Mouse (Mus musculus): ENCODE results near the gene Gm34302. TPM values are rescaled to one million over a fixed set of nuclear protein-coding genes. Genes with fewer than 3 reads are reported as not detected.
"Not testable (repeated sequence)": the region's sequence is repeated elsewhere in the genome, so short reads cannot be mapped to it uniquely, and the experiment has no call there.

Gene Gm34302
- polyA plus RNA-seq (2015; fragmentation: Nextera tagmentation; extraction: Ambion mirVana), result not detected in 2 replicates

- Histone ChIP-seq H3K4me3 (no peak within 1 kb of the TSS), H3K9ac (no peak within 1 kb of the TSS), H3K4me1 (replicated peaks) (no peaks in the 10 kb centered on the region), H3K27me3 (no peaks in the 10 kb centered on the region), H3K9me3 (no peaks in the 10 kb centered on the region), H3K27ac (replicated peaks) (no peak within 1 kb of the TSS), H3K36me3 (no peaks in the 10 kb centered on the region), H3K4me2 (no peak within 1 kb of the TSS)
- WGBS, result 62% methylated on average over 1 of the region's 1 CpGs
- ATAC-seq (ENCODE audit: low read depth), result no peak
Measured at GRCm38 (mm10) chr3:63483726-63484125, at the start of gene Gm34302. Gene Gm34302, minus strand, starts transcription at chr3:63483879.

GRCm38 (mm10) chr3:63531847-63532246 lies 48.2 kb upstream of the Gm34302 start:
- WGBS, result 66% methylated on average over 1 of the region's 1 CpGs
- no peaks in the 10 kb centered on the region for H3K36me3 ChIP-seq
- no peak overlapping the region for H3K9ac ChIP-seq
- no peak for ATAC-seq (ENCODE audit: low read depth)
- H3K4me3 ChIP-seq, result no peak overlapping the region
- H3K27me3 ChIP-seq, result no peaks in the 10 kb centered on the region
- no peaks in the 10 kb centered on the region for H3K9me3 ChIP-seq
- H3K4me2 ChIP-seq, result no peak overlapping the region
- no peak overlapping the region for H3K27ac ChIP-seq (replicated peaks)
- no peaks in the 10 kb centered on the region for H3K4me1 ChIP-seq (replicated peaks)

DNA sequence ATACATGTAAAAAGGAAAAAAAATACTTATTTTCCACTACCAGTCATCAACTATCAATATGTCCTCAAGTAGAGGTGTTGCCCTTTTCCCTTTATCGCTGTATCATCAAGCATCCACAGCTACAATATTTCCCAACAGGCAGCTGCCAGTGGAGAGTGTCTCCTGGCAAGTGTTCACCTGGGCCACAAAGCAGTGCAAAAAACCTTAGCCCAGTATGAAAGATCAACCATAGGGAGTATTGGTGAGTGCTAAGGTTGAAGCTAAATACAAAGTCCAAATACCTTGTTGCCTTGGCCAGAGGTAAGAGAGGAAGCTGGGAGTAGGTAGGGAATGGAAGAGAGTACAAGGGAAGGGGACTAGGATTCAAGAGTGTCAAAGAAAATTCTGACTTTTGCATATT lies 34.0 kb upstream of the Gm34302 start:
- Histone ChIP-seq H3K4me1 (replicated peaks) (no peaks in the 10 kb centered on the region), H3K27me3 (no peaks in the 10 kb centered on the region), H3K4me2 (no peak overlapping the region), H3K9me3 (no peaks in the 10 kb centered on the region), H3K36me3 (no peaks in the 10 kb centered on the region), H3K4me3 (no peak overlapping the region), H3K27ac (replicated peaks) (no peak overlapping the region), H3K9ac (no peak overlapping the region)
- ATAC-seq (ENCODE audit: low read depth), result no peak
- WGBS, result 90% methylated on average over 1 of the region's 1 CpGs

- H3K9ac ChIP-seq; H3K4me3 ChIP-seq; H3K9me3 ChIP-seq; H3K27me3 ChIP-seq; H3K4me1 ChIP-seq (replicated peaks); H3K4me2 ChIP-seq; H3K36me3 ChIP-seq; H3K27ac ChIP-seq (replicated peaks); ATAC-seq (ENCODE audit: low read depth): not testable (repeated sequence)
- 93% methylated on average over 3 of the region's 3 CpGs for WGBS
Measured at GRCm38 (mm10) chr3:63516279-63516678, 32.6 kb upstream of the Gm34302 start.

DNA sequence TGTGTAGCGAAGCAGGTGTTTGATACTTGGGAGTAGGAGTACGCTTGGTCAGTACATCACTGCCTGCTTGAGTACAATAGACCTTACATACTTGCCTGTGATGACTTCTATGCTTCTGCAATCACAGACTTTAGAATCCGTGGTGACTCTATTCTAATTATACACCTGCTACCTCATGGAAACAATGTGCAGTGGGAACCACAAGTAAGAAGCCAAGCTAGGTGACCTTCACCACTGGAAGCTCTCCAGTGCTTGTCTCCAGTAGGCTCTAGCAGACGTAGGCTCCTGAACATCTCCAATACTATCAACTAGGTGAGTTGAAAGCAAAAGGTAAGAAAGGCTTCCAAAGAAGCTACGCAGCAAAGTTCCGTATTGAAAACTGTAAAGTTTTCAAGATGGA lies 27.6 kb upstream of the Gm34302 start:
- Histone ChIP-seq H3K4me3 (no peak overlapping the region), H3K27ac (replicated peaks) (no peak overlapping the region), H3K4me2 (no peak overlapping the region), H3K36me3 (no peaks in the 10 kb centered on the region), H3K9me3 (no peaks in the 10 kb centered on the region), H3K27me3 (no peaks in the 10 kb centered on the region), H3K9ac (no peak overlapping the region), H3K4me1 (replicated peaks) (no peaks in the 10 kb centered on the region)
- WGBS, result 92% methylated on average over 6 of the region's 6 CpGs
- no peak for ATAC-seq (ENCODE audit: low read depth)

DNA sequence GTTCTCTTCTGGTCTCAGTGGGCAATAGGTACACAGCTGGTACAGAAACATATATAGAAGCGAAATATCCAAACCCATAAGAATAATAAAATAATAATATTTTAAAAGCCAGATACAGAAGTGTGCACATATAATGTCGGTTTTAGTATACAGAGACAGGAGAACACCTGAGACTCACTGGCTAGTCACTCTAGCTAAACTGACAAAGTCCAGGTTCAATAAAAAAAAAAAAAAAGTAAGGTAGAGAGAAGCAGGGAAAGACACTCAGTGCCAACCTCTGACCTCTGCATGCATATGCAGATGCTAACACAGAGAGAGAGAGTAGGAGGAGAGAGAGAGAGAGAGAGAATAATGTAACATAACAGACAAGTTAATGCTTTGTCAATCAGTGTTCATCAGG lies 25.8 kb upstream of the Gm34302 start:
- Histone ChIP-seq H3K27ac (replicated peaks) (no peak overlapping the region), H3K36me3 (no peaks in the 10 kb centered on the region), H3K9me3 (no peaks in the 10 kb centered on the region), H3K27me3 (no peaks in the 10 kb centered on the region), H3K4me1 (replicated peaks) (no peaks in the 10 kb centered on the region), H3K4me2 (no peak overlapping the region), H3K4me3 (no peak overlapping the region), H3K9ac (no peak overlapping the region)
- 88% methylated on average over 2 of the region's 2 CpGs for WGBS
- ATAC-seq (ENCODE audit: low read depth), result no peak

GRCm38 (mm10) chr3:63508924-63509323 lies 25.2 kb upstream of the Gm34302 start:
- Histone ChIP-seq H3K4me3 (no peak overlapping the region), H3K4me2 (no peak overlapping the region), H3K9ac (no peak overlapping the region), H3K9me3 (no peaks in the 10 kb centered on the region), H3K27me3 (no peaks in the 10 kb centered on the region), H3K4me1 (replicated peaks) (no peaks in the 10 kb centered on the region), H3K27ac (replicated peaks) (no peak overlapping the region), H3K36me3 (no peaks in the 10 kb centered on the region)
- WGBS, result 90% methylated on average over 5 of the region's 5 CpGs
- ATAC-seq (ENCODE audit: low read depth), result no peak

DNA sequence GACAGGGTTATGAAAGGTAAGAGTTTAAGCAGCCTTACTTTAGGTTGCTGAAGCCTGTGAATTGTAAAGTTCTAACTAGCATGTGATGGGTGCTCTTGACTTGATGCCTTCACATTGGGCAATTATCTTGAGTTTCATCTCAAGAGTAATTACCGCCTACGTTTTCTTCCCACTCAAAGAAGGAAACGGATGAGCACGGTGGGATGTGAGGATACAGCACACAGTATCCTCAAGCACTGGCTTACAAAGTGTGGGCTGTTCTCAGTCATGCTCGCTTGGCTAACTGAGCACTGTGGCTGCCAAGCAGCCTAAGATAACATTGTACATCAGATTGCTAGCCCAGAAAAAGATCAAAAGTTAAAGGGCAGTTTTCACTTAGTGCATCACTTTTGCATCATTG lies 20.8 kb upstream of the Gm34302 start:
- Histone ChIP-seq H3K36me3 (no peaks in the 10 kb centered on the region), H3K9ac (no peak overlapping the region)
- 89% methylated on average over 5 of the region's 5 CpGs for WGBS

GRCm38 (mm10) chr3:63494625-63495382 lies 11.1 kb upstream of the Gm34302 start:
- Histone ChIP-seq H3K36me3 (no peaks in the 10 kb centered on the region), H3K9ac (no peak overlapping the region), H3K27me3 (no peaks in the 10 kb centered on the region), H3K4me2 (no peak overlapping the region), H3K27ac (replicated peaks) (no peak overlapping the region), H3K4me1 (replicated peaks) (no peaks in the 10 kb centered on the region), H3K9me3 (no peaks in the 10 kb centered on the region), H3K4me3 (no peak overlapping the region)
- ATAC-seq (ENCODE audit: low read depth), result no peak
- WGBS, result 81% methylated on average over 5 of the region's 5 CpGs

More for the DNA sequence above, 20.8 kb upstream of the Gm34302 start:
- Histone ChIP-seq H3K4me3 (no peak overlapping the region), H3K4me1 (replicated peaks) (no peaks in the 10 kb centered on the region), H3K4me2 (no peak overlapping the region), H3K9me3 (no peaks in the 10 kb centered on the region), H3K27me3 (no peaks in the 10 kb centered on the region), H3K27ac (replicated peaks) (no peak overlapping the region)
- no peak for ATAC-seq (ENCODE audit: low read depth)

- no peak overlapping the region for H3K4me3 ChIP-seq
- H3K9me3 ChIP-seq, result no peaks in the 10 kb centered on the region
- H3K4me2 ChIP-seq, result no peak overlapping the region
- H3K9ac ChIP-seq, result no peak overlapping the region
- ATAC-seq (ENCODE audit: low read depth), result no peak
- whole genome bisulfite sequencing, result 71% methylated on average over 4 of the region's 4 CpGs
- H3K4me1 ChIP-seq (replicated peaks), result no peaks in the 10 kb centered on the region
- H3K36me3 ChIP-seq, result no peaks in the 10 kb centered on the region
- no peaks in the 10 kb centered on the region for H3K27me3 ChIP-seq
- H3K27ac ChIP-seq (replicated peaks), result no peak overlapping the region
Measured at GRCm38 (mm10) chr3:63493563-63493962, 9.9 kb upstream of the Gm34302 start.

DNA sequence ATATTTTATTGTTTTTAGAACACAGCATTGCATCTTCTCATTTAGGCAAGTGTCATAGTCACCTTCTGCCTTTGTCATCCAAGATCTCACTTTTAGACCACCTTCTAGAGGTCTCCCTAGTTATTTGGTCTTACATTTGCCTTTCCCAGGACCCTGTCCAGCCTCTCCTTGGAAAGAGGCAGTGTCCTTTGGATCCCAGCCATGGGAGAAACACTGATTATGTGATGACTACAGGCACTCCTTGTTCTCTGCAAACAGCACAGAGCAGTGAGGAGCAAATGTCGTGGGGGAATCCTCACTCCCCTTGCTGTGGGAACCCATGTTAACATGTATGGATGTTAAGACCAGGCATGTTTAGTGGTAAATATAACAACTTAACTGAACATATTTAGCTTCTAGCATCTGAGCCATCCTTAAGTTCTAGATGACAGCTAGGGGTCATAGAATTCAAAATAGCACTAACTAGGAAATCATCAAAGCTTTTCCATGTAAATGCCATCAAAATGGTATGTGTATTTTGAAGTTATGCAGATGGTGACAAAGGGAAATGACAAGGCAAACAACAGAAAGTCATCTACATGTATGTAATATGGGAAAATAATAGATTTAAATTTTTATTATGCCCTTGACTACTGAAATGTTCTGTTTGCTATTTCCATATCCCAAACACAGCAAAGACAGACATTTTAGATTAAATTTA lies 43.1 kb downstream of the Gm34302 start:
- no peak for ATAC-seq (ENCODE audit: low read depth)
- 78% methylated on average over 1 of the region's 1 CpGs for WGBS

DNA sequence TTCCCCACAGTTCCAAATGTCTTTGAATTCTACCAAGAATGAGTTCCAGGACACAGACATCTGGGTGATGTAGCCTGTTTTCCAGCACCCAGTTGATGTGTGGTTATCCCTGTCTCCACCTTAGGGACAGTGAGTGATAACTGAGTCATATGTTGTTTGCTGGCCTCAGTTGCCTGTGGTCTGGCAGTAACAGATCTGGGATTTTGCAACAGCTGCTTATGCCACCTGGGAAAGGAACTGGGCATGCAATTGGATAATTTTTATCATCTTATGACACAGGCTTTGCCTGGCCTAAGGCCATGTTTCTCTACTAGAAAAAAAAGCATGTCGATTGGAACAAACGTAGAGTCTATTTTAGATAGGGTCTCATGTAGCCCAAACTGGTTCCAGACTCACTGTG lies 43.9 kb downstream of the Gm34302 start:
- Histone ChIP-seq H3K4me2 (no peak overlapping the region), H3K9me3 (no peaks in the 10 kb centered on the region), H3K27me3 (no peaks in the 10 kb centered on the region), H3K4me1 (replicated peaks) (no peaks in the 10 kb centered on the region), H3K4me3 (no peak overlapping the region), H3K9ac (no peak overlapping the region), H3K27ac (replicated peaks) (no peak overlapping the region), H3K36me3 (no peaks in the 10 kb centered on the region)
- no peak for ATAC-seq (ENCODE audit: low read depth)
- 94% methylated on average over 2 of the region's 2 CpGs for WGBS

More for the DNA sequence above, 43.1 kb downstream of the Gm34302 start:
- no peaks in the 10 kb centered on the region for H3K9me3 ChIP-seq
- H3K4me3 ChIP-seq, result no peak overlapping the region
- H3K36me3 ChIP-seq, result no peaks in the 10 kb centered on the region
- no peak overlapping the region for H3K27ac ChIP-seq (replicated peaks)
- H3K27me3 ChIP-seq, result no peaks in the 10 kb centered on the region
- no peak overlapping the region for H3K4me2 ChIP-seq
- no peaks in the 10 kb centered on the region for H3K4me1 ChIP-seq (replicated peaks)
- H3K9ac ChIP-seq, result no peak overlapping the region

All from neural tube, embryonic 13.5 days (tissue).